Mouse (Mus musculus): Measurements from ENCODE around the gene Dnm3. TPM values are rescaled to one million over a fixed set of nuclear protein-coding genes. Genes with fewer than 3 reads are reported as not detected.
A peak's percentile ranks its signal among the peaks of the same experiment; 100 is the strongest.

Dnm3 gene
- polyA plus RNA-seq, 1 experiment = 1.4 TPM

DNA sequence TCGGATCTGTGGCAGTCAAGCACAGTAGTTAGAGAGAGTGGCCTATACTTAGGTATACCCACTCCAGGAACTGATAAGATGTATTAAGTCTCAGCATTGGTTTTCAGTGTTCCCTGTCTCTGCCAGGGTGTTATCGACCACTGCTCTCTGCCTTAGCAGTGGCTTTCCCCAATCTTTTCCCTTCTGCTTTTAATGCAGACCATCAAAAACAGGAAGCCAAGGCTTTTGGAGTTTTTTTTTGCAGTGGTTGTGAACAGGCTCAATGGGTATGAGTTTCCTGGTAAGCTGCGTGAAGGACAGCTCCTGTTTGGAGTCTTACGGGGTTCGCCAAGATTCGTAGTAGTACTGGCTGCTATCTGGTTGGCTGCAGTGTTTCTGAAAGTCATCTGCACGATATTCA is 485.4 kb downstream of the Dnm3 start:
- DNase-seq (ENCODE audit: low read depth) = no peak

DNA sequence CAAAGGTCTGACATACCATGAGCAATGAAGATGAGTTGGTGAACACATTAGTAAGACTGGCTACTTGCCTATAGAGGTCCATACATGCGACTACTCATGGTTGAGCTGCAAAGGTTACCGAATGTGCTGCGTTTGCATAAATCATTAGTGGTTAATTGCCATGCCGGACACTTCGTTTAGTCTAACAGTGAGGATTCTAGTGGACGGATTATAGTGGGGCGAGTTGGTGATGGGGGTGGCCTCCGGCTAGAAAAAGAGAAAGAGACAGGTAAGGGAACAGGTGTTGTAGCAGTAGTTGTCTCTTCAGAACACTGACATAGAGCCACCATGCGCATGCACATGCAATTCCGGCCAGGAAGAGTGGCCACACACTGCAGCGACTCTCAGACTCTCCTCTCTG is 486.0 kb downstream of the Dnm3 start:
- no peak for DNase-seq (ENCODE audit: low read depth)

DNA sequence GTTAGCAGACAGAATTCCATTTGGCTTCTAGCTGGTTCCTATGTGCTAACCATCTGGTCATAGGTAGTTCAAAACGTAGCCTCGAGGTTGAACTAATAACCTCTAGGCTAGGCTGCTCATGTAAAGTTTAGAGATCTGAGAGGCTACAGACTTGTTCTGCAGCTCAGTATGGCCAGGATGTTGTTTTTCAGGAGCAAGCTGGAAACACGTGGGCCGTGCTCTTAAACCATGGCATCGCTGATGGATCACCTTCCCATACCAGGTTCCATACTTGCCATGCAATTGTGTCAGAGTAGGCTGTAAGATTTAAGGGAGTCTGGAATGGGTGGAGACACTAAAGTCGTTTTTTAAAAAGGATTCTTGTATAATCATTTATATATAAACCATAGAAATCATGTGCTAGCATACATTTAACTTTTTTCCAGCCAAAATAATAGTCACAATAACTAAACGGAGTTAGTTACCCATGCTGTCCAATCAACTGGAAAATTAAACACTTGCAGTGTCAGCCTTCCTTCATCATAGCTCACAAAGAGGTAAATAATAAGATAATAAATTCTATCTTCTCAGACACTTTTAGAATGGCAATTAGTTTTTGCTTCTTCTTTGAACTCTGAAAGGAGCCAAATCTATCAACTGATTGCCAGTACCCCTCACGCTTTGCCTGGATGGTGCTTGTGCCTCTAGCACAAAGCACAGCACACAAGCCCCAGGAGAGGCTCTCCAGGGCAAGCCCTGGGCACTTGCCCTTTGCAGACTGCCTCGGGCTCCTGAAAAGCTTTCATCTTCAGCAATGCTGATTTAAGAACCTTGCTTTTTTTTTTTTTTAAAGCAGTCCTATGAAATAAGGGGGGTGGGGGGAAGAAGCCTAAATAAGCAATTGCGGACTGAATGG is 486.9 kb downstream of the Dnm3 start:
- no peak for DNase-seq (ENCODE audit: low read depth)

DNA sequence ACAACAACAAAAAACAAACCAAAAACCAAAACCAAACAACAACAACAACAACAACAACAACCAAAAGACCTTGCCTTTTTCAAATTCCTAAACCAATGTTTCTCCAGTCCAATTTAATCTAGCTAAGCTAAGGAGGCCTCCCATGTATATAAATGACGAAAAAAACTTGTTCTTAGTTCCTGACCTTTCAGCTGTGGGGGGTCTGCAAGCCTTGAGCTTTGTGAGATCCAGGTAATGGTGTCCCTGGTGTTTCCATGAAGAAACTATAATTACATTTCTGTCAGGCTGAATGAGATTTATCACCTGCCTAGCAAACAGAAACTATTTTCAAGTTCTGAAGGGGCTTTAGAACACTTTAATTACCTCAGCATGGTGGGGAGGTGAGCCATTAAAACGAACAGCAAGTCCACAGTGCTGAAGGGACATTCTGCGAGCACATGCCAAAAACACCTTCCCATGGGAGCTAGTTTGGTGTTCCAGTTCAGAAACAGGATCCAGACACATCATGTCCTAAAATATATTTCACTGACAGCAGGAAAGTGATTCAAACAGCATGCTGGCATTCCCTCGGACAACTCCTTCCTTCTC is 493.8 kb downstream of the Dnm3 start:
- no peak for DNase-seq (ENCODE audit: low read depth)

DNA sequence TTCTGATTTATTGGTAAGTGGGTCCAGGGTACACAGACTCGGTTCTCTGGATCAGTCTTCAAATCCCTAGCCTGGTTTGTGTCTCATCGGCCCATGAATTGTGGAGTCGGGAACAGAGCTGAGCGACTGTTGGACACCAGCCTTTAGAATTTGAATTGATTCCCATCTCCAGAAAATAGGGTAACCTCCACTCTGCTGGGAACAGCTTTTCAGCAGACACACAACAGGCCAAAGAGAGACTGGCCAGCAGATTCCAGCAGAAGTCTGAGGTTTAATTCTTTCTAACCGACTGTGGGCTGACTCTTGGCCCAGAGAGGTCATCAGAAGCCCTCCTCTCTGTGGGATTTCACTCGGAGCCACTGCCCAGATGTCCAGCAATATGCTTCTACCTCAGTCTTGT is 494.4 kb downstream of the Dnm3 start:
- no peak for DNase-seq (ENCODE audit: low read depth)

DNA sequence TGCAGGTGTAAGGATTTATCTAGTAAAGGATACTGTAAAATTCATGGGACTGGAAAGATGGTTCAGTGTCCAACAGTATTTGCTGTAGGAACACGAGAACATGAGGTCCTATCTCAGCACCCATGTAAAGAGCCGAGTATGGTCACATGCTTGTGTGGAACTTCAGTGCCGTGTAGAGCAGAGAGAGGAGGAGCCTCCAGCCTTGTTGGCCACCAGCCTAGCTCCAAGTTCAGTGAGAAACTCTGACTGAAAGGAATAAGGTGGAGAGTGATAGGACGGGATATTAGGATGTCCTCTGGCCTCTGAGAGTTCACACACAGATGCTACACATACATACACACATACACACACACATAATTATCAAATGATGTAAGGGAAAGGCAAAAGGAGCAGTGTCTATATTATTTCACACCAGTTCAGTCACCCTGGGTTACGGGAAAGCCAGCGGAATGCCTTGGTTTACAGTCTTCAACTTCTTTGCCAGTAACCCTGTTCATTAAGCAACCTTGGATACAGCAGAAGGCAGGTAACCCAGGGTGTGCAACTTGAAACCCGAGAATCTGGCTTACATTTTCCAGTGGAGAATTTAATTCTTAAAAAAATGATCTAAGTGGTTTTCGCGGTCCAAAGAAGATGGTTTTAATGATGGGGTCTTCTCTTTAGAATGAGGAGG is 497.1 kb downstream of the Dnm3 start:
- DNase-seq (ENCODE audit: low read depth) = no peak

DNA sequence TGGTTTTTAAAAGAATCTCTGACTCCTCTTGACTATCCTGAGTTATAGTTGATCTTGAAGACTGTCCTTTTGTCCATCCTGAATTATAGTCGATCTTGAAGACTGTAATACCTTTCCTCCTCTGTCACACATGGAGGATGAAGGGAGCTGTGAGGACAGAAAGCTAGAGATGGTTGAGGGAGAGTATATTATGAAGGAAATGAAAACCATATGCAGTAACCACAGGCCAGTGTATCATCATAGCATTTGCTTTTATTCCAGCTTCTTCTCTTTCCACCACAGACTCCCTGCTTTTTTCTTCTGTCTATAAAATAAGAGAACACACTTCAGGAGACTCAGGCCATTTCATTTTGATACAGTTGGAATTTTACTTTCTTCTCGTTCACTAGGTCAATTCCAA is 497.8 kb downstream of the Dnm3 start:
- DNase-seq (ENCODE audit: low read depth) = no peak

DNA sequence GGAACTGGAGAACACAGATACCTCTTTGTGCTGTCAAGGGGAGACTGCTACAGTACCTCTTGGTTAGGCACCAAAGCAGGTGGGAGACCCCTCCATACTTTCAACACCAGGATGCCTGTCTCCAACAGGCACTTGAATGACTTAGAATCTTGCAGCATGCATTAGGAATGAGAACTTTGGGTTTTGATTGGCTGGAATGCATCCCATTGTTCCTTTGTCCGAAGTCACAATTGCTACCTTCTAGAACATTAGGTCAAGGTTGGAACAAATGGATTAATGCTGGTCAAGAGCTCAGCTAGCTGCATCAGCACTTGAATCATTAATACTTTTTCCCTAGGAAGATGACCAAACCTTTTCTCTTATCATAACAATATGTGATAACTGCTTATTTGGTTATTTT is 498.3 kb downstream of the Dnm3 start, which contains the start of gene 4930558K02Rik:
Gene 4930558K02Rik (minus strand): TSS at position 101 of the 400 bp plus-strand sequence.
- no peak for DNase-seq (ENCODE audit: low read depth)

DNA sequence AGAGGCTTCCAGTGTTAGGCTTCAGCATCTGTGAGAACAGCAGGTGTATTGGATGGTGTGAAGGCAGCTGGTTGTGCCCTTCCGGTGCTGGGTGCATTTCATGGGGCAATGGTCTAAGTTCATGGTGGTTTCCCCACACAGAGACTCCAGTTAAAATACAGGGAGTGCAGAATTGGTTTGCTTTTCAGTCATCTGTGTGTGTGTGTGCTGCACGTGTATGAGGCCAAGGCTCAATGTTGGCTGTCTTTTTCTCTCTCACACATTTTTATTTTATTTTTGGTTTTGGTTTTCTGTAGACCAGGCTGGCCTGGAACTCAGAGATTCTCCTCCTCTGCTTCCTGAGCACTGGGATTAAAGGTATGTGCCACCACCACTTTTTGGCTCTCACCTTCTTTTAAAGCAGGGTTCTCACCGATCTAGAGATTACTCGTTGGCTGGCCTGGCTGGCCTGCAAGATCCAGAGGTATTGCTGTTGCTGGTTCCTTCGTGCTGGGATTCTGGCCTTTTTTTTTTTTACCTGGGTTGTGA is 499.6 kb downstream of the Dnm3 start:
- DNase-seq (ENCODE audit: low read depth) = no peak

DNA sequence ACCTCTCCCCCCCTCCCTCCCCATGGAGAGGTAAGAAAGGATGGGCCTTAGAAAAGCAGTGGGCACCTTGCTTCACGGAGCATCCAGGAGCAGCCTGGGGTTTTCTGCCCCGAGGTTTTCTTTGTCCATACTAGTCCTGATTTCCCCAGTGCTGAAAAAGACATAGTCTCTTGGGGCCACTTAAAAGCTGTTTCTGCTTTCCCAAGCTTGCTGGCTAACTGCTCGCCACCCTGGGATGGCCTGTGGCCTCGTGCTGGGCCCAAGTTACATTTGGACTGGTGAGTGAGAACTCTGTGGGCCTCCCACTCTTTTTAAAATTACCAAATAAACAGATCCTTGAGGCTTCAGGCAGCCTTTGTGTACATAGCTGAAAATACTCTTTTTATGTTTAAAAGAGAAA is 500.5 kb downstream of the Dnm3 start:
- DNase-seq (ENCODE audit: low read depth) = no peak

DNA sequence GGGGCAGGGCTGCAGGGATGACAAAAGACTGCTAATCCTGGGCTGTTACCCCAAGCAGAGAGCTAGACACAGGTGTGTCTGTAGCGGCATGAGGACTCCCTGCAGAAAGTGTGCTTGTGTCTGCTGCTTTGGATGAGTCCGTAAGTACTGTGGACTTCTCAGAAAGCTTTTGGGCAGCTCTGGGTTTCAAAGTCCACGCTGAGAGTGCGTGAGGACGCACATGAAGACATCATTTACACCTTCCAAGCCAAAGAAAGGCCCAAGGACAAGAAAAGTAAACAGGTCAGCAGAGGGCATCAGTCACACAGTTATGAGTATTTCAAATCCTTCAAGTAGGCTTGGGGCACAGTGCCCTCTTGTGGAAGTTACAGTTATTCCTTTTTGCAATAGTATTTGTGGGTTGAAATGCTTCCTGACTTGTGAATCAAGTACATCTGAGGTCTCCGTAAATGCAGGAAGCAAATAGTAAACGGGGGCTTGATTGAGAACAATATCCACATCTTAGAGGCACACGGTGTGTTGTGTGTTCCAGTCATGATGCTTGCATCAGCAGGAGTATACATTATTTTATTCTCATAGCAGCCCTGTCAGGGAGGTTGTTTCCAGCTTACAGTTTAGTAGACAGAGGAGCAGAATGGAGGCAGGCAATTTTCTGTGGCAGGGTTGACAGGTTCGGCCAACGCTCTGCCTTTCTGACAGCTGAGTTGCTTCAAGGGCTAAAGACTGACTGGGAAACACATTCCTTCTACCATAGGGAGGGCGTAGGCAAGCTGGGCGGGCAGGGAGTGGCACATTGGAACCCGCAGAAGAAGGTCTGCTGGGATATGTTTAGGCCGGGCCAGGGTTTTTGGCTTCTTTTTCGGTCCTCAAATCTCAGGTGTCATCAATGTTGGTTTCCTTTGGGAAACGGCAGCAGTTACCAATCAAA is 501.3 kb downstream of the Dnm3 start:
- DNase-seq (ENCODE audit: low read depth) = no peak

DNA sequence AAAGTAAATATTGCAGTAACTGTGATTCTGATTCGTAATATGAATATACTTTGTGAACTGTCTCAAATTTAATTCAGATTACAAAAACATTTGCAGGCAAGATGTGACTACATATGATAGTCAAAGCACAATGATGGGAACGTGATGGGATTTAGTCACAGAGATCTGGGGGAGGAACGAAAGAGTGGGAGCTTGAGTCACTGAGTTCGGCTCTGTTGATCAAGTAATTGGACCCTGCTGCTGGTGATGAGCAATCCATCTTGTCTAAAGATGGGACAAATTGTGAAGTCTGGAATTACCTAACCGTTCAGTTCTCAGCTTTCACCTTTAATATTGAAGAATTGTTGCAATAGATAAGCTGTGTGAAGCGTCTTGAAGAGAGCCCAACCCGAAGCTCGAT is 505.6 kb downstream of the Dnm3 start:
- DNase-seq (ENCODE audit: low read depth) = no peak

DNA sequence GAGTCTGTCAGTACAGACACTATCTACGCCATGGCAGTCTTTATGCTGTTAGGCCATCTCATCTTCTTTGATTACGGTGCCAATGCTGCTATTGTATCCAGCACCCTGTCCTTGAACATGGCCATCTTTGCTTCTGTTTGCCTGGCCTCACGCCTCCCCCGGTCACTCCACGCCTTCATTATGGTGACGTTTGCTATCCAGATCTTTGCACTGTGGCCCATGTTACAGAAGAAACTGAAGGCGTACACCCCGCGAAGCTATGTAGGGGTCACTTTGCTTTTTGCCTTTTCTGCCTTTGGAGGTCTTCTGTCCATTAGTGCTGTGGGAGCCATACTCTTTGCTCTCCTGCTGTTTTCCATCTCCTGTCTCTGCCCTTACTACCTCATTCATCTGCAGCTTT is 507.0 kb downstream of the Dnm3 start:
- no peak for DNase-seq (ENCODE audit: low read depth)

DNA sequence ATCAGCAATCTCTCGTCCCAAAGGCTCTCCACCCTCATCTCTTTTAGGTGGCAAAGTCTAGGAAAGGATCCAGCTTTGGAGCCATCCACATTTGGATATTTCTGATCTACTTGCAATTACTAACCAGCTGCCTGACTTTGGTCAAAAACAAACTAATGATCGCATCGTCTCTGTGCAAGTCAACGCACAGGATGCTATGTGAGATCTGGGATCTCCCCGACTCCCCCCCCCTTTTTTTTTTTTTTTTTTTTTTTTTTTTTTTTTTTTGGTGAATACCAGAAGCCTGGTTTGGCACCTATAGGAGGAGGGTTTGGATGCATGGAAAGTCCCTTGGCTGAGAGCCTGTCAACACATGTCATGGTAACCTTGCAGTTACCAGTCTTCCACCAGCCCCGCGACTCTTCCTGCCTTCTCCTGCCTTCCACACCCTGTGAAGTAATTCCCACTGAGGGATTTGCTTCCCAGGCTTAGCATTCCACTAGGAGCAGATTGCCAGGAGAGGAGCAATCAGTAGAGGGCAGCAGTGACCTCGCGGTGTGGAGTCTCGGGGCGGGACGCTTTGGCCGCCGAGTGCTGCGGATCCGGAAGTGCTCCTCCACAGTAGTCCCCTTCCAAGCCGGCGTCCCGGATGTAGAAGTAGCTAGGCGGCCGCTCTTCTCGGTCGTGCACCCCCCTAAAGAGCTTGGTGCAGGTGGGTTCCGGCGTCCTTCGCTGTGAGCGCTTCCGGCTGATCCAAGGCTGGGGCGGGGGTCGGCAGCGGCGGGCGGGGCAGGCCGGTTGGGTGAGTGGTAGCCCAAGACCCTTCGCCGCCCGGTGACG is 509.0 kb downstream of the Dnm3 start, which contains the start of gene Pigc:
Gene Pigc (plus strand): TSS at position 598 of the 819 bp plus-strand sequence.
- peak; percentile 64 for DNase-seq (ENCODE audit: low read depth)

DNA sequence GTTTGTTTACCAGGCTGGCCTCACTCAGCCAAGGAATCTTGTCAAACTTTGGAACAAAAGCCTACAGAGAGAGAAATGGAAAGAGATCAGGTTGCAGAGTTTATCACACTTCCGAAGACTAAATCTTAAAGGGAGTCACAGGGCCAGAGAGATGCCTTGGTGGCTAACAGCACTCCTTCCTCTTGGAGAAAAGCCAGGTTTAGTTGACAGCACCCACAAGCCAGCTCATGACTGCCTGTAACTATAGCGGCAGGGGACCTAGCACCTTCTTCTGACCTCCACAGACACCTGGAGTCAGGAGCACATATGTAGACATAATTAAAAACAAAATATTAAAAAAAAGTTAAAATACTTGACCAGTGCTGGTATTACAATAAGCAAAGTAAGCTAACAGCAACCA is 509.9 kb downstream of the Dnm3 start:
- DNase-seq (ENCODE audit: low read depth) = no peak

DNA sequence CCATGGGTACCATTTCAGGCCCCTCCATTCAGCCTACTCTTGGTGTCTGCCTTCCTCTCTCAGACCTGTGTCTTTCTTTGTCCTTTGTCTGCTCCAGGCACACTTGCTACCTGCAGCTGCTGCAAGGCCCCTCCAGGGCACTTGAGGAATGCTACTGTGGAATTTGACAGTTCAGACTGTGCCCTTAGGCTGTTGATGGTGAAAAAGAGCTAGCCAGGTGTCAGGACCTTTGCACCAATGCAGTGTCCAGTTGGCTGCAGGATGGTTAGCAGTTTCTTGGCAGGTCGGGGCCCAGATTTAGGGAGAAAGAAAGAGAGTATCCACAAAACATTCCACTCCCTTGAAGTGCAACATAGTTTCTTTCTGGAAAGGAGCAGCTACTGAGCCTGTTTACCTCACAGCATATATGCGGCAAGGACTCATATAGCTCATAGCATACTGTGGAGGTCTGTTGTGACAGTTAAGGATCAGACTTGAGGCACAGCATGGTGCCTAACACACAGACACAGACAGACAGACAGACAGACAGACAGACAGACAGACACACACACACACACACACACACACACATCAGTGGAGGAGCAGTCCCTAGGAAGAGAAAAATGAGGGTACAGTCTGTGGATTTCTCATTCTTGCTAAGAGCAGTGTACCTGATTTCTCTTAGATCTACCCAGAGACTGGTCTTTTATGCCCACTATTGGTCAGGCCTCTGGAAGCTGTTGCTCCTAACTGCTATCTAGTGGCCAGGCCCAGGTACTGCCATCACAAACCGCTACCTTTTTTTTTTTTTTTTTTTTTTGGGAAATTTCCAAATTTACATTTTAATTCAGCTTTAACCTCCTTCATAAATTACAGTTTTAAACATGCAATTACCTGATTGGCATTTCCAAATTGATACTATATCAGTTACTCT is 515.1 kb downstream of the Dnm3 start:
- no peak for DNase-seq (ENCODE audit: low read depth)

DNA sequence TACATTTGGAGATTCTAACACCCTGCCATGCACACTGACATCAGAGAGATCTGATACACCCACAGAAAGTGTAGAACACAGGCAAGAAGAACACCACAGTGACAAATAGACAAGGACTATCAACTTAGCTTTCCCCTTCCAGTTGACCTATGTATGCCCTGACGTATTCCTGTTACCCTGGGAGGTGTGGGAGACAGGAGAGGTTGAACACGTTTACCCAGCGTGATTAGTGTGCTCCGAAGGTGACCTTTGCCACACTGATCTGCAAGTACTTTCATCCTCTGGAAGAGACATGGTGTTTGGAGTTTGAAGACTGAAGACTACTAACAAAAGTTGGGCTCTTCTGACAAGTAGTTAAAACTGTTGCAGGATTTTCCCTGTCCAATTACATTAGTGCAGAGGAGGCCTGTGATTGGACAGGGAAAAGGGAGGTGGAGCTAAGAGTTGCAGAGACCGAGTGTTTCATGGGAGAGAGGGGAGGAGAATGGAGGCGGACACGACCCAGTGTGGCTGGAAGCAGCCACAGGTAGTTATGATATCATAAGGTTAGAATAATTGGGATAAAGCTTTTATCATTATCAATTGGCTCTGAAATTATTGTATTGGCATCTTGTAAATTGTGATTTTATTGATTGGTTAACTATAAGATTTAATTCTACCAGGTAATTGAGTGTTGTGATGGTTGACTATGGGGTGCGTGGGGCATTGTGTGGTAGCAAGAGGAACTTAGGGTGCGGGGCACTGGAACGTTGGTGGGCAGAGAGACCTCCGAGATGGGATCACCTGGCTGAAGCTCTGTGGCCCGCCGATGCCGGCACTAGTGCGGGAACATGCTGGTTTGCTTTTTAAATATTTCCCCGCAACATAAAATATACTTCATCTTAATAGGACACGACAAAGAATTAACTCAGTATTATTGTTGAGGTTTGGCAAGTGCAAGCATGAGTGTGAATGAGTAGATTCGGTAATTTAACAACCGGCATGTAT is 519.6 kb downstream of the Dnm3 start:
- no peak for DNase-seq (ENCODE audit: low read depth)

DNA sequence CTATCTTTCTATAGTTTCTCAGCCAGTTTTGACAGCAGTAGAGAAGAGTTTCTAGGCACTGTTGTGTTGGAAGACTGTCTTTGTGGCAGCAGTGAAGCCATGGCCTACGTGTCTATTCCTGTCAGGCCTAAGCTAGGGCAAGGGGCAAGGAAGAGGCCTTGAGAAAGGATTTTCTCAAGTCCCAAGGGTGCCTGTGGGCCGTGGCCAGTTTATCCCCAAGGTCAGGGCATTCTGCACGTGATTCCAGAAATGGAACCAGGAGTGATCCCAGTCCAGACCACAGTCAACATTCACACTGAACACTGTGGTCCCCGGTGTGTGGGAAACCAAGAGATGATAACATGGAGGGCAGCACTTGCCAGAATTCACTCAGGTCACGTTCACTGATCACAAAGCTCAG is 522.0 kb downstream of the Dnm3 start:
- no peak for DNase-seq (ENCODE audit: low read depth)
